Mouse (Mus musculus): ENCODE results near the gene Phgdh.

The Phgdh gene

DNA sequence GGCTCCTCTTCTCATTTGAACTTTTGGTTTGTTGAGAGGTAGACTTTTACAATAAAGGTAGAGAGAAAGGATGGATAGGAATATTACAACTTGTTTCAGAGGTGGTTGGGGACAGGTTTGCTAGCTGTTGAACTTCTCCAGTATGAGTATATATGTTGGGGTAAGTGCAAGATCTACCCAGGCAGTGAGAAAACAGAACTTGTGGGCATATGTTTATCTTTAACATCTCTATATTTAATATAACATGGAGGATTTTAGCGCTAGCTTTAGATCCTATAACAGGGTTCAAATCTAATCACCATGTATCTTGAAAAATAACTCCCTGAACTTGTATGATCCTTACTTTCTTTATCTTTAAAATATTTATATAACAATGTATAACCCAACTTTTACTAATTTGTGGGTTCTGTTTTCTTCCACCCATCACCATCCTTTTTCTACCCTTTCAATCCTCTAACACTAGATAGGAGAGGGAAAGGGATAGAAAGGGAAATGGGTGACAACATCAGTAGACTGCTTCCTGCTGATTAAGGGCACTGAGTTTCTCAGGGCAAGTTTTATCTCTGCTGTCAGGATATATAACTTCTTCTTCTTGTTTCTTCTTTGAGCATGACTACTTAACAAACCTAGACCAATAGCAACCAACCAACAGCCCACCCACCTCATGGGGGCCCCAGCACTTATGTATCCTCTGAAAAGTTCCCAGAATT lies 40.2 kb downstream of the Phgdh start:
- no peak for DNase-seq (ENCODE audit: low spot score in 2 of 2)

DNA sequence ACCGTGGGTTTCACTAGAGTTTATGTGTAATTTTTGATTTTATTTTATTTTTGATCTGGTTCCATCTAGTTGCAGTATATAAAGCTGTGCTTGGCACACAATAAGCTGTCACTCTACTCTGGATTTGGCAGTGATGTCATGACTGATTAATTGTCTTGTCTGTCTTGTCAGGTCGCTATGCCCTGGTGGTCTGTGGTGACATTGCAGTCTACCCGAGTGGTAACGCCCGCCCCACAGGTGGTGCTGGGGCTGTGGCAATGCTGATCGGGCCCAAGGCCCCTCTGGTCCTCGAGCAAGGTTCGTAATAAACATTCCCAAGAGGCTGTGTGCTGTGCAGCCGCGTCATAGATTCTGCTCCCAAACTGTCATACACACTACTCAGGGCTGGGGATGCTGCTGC lies 43.8 kb downstream of the Phgdh start:
- DNase-seq (ENCODE audit: low spot score in 2 of 2), result no peak

DNA sequence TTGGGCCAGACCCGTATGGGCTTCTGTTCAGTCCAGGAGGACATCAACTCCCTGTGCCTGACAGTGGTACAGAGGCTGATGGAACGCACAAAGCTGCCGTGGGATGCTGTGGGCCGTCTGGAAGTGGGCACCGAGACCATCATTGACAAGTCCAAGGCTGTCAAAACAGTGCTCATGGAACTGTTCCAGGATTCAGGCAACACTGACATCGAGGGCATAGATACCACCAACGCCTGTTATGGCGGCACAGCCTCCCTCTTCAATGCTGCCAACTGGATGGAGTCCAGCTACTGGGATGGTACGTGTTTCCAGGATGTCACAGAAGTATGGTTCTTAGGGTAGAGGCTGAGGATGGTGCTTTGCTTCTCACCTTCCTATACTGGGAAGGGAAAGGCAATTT lies 48.7 kb downstream of the Phgdh start:
- no peak for DNase-seq (ENCODE audit: low spot score in 2 of 2)

DNA sequence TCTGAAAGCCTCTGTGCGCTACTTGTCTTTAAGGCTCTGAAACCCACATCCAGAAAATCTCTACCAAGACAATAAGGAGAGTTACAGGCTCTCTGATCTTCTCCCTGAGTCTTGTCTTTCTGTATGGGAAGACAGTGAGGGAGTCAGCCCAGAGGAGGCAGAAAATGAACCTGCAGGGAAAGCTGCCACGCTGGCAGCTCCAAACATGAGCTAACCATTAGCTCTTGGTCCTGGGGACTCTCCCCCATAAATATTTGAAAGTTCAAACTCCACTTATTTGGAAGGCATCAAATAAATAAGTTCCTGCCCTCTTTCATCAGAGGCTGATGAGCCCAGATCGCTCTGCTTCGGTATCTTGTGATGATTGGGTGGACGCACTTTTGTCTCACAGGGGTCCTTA lies 56.6 kb downstream of the Phgdh start:
- DNase-seq (ENCODE audit: low spot score in 2 of 2), result no peak

DNA sequence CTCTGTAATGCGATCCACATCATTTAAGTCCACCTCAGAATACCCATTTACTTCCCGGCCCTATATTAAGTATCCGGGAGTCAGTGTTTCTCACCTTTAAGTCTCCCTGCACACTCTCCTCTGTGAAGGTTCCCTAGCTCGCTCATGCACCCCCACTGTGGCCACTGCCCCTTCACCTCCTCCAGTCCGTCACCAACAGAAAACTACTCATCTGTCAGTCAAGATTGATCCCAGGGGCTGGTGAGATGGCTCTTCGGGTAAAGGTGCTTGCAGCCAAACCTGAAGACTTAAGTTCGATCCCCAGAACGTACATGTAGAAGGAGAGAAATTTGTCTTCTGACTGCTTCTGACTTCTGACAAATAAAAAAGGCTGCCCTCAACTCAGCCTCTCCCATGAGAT lies 57.4 kb downstream of the Phgdh start:
- no peak for DNase-seq (ENCODE audit: low spot score in 2 of 2)

DNA sequence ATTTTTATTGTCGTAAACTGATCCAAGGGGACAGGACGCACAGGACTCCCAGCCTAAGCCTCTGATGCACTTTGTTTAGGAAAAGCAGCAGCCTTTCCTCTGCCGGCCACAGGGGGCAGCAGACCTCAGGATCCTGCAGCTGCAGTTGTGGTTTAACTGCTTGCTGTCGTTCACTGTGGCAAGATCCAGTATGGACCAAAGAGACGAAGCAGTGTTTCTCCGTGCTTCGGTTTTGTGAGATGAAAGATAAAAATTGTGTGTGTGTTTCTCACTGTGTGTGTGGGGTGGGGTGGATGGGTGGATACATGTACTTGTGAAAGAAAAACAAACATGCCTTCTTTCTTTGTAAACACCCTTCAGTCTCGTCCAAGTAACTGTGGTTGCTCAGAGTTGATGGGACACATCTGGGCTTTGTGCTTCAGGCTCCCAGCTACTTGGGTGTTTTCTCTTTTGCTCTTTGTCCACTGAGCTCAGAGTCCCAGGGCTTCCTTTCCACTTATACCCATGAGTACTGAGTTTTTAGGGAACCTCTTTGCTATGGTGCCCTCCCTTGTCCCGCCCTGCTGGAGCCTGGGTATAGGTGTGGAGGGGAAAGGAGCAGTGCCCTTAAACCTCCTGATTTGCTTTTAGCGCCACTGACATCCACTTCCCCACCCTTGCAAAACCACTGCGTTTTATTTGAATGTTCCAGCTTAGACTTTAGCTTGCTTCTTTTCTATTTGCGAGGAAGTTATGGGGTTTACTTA lies 58.7 kb downstream of the Phgdh start:
- DNase-seq (ENCODE audit: low spot score in 2 of 2), result peak; percentile 23 to 51

DNA sequence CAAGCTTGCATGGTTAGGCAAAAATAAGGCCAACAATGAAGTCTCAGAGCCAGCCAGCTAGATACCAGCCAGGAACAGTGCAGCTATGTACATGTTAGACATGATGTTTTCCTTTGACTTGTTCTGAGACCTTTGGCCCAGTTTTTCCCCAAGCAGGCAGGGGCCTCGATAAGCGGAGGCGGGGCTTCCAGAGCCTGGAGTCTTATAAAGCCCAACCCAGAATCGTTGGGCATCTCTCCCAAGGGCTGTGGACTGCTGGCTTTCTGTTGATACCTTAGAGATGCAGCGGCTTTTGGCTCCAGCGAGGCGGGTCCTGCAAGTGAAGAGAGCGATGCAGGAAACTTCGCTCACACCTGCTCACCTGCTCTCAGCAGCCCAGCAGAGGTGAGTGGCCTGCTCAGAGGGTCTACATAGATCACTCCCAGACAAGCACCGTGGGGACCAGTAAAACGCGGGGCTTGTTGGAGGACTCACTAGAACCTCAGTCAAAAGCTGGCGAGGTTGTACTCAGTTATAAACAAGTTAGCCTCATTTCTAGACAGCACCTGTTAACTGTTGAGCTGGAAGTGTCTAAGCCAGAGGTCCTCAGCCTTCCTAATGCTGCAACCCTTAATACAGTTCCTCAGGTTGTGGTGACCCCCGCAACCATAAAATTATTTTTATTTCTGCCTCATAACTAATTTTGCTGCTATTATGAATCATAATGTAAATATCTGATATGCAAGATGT lies 59.4 kb downstream of the Phgdh start, which contains the start of gene Hmgcs2:
Gene Hmgcs2 (plus strand): TSS at position 232 of the 729 bp plus-strand sequence.
- peak; percentile 13 to 15 for DNase-seq (ENCODE audit: low spot score in 2 of 2)

DNA sequence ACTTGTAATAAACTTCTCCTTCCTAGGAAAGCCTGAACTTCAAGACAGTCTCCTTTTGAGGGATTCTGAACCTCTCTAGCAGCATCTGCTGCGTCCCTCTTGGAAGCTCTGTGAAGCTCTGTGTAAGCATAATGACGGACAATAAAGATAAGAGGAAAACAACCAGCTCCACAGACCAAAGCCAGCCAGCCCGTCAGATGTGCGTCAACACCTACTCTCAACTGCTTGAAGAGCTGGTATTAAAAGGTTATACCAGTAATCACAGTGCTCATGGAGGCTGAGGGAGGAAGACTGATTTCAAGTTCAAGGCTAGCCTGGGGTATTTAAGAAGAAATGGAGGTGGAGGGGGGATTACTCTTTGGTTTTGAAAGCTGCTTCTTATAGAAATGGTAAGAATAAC lies 60.1 kb downstream of the Phgdh start:
- no peak for DNase-seq (ENCODE audit: low spot score in 2 of 2)

DNA sequence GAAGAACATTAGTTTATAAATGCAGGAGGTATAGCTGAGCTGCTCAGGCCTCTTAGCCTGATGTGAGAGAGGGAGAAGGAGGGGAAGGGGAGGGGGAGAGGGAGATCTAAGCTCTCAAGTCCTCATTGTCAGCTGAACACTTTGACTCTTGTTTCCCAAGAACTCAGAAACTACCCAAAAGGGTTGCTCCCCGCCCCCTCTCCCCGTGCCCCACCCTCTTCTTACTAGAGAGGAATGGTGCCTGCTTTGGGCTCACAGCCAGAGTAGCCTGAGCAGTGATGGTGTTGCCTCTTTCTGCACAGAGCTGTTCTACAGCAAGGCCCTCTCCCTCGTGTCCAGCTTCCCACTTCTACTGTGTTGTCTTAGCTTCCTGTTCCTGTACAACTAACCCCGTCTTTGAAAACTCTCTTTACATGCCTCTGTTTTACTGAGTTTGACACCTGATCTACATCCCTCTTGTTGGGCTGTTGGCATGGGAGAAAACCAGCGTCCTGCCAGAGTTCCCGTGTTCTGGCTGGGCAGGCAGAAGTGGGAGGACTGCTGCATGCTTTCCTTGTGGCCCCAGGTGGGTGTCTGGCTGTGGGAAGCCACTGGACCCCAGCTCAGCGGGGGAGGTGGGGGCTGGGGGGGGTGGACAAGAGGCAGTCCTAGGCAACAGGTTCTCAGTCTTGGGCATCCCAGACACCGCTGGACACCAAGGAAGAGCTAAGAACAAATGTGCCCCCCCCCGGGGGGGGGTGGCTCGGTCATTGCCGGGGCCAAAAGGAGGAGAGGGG lies 66.0 kb downstream of the Phgdh start:
- DNase-seq (ENCODE audit: low spot score in 2 of 2), result no peak

DNA sequence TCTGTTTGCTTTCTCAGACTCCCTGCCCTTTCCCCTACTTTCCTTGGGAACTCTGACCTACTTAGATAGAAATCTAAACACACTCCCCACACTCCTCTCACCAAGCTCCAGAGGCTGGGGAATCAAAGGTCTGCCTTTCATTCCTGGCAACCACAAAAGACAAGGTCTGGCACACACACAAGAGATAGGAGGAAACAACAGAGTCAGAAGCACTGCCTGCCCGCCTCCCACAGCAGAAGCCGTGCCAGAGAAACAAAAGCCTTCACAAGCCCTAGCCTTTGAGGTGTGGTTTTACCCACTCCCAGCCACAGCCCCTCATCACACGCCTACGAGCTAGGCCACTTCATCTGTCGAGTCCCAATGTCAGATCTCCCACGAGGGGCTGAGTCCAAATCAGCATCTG lies 72.5 kb downstream of the Phgdh start:
- peak in 1 of 2 experiments; percentile 13 for DNase-seq (ENCODE audit: low spot score in 2 of 2)

Data from frontal cortex, postnatal 10 days (tissue).